Mouse (Mus musculus) neural tube, embryonic 15.5 days (tissue): ENCODE measurements around the gene 4930544D05Rik. TPM values are rescaled to one million over a fixed set of nuclear protein-coding genes. Genes with fewer than 3 reads are reported as not detected.

Experiments
- ATAC-seq: fragments of 200-750 bp; cut with Nextera tagmentation; 2 replicates; pipeline ENCODE4 v1.8.0; 2017; ENCODE audit warnings: mild to moderate bottlenecking, moderate TSS enrichment, moderate library complexity; ENCODE audit not compliant: low FRiP score
- H3K27ac ChIP-seq: fragments of 300-500 bp; sonication (generic); replicated peaks from 2 replicates; pipeline ENCODE4 v1.5.1; 2015; ENCODE audit warnings: mild to moderate bottlenecking, inconsistent platforms
- H3K27me3 ChIP-seq: fragments of 300-500 bp; sonication (generic); replicated peaks from 2 replicates; pipeline ENCODE4 v1.6.1; 2015; ENCODE audit warnings: inconsistent platforms
- H3K36me3 ChIP-seq: fragments of 300-500 bp; sonication (generic); 2 replicates; pipeline ENCODE4 v1.6.1; 2015; ENCODE audit warnings: inconsistent platforms
- H3K4me1 ChIP-seq: fragments of 300-500 bp; sonication (generic); 2 replicates; pipeline ENCODE4 v1.6.1; 2015; ENCODE audit warnings: inconsistent platforms
- H3K4me2 ChIP-seq: fragments of 300-500 bp; sonication (generic); 2 replicates; pipeline ENCODE4 v1.6.1; 2015; ENCODE audit warnings: inconsistent platforms, mild to moderate bottlenecking, moderate library complexity
- H3K4me3 ChIP-seq: fragments of 300-500 bp; sonication (generic); replicated peaks from 2 replicates; pipeline ENCODE4 v1.5.1; 2015; ENCODE audit warnings: mild to moderate bottlenecking, inconsistent platforms
- H3K9ac ChIP-seq: fragments of 300-500 bp; sonication (generic); replicated peaks from 2 replicates; pipeline ENCODE4 v1.6.1; 2015; ENCODE audit warnings: mild to moderate bottlenecking, inconsistent platforms
- H3K9me3 ChIP-seq: fragments of 300-500 bp; sonication (generic); replicated peaks from 2 replicates; pipeline ENCODE4 v1.6.1; 2016; ENCODE audit warnings: inconsistent platforms
- WGBS: fragments of 180-500 bp; shearing (Covaris S2); methylation state at CpG from one replicate; pipeline ENCODE4 v1.1.7; 2015; ENCODE audit warnings: mixed read lengths; 5-methylcytosine and 5-hydroxymethylcytosine counted together
- polyA plus RNA-seq: library from polyadenylated mRNA; unstranded; fragments of >200 nt; fragmentation: Nextera tagmentation; extraction: Ambion mirVana; gene quantifications from 2 replicates; pipeline ENCODE4 v1.2.1, GENCODE M21; 2015

Gene 4930544D05Rik
- polyA plus RNA-seq, 1 experiment from 2014 or later = not detected

DNA sequence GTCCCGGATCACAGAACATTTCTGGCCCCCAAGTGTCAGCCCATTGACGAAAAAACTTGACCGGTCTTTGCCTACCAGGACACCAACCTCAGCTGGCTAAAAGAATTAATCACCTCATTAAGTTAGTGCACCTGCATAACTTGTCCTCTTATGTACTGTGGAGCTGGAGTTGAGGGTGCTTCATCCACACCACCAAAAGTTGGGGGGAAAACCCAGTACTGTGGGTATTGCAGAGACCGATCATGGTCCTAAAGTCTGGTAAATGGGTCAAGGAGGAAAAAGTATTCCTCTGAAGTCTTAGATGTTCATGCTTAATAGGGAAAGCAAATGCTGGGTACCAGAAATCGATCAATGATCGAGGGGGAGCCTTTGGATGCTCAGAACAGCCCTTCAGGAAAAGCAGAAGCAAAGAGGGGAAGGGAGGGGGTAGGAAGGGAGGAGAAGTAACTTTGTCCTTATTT is 37.3 kb downstream of the 4930544D05Rik start:
- no peak for ATAC-seq
- Histone ChIP-seq H3K9ac (peak overlapping the region; percentile 86), H3K27me3 (no peaks in the 10 kb centered on the region), H3K4me1 (peaks cover 74% of the 10 kb centered on the region), H3K36me3 (peaks cover 35% of the 10 kb centered on the region), H3K27ac (peak overlapping the region; percentile 95), H3K4me2 (peak overlapping the region; percentile 91), H3K4me3 (peak overlapping the region; percentile 69), H3K9me3 (no peaks in the 10 kb centered on the region)
- WGBS = 64% methylated on average over 6 of the region's 6 CpGs

DNA sequence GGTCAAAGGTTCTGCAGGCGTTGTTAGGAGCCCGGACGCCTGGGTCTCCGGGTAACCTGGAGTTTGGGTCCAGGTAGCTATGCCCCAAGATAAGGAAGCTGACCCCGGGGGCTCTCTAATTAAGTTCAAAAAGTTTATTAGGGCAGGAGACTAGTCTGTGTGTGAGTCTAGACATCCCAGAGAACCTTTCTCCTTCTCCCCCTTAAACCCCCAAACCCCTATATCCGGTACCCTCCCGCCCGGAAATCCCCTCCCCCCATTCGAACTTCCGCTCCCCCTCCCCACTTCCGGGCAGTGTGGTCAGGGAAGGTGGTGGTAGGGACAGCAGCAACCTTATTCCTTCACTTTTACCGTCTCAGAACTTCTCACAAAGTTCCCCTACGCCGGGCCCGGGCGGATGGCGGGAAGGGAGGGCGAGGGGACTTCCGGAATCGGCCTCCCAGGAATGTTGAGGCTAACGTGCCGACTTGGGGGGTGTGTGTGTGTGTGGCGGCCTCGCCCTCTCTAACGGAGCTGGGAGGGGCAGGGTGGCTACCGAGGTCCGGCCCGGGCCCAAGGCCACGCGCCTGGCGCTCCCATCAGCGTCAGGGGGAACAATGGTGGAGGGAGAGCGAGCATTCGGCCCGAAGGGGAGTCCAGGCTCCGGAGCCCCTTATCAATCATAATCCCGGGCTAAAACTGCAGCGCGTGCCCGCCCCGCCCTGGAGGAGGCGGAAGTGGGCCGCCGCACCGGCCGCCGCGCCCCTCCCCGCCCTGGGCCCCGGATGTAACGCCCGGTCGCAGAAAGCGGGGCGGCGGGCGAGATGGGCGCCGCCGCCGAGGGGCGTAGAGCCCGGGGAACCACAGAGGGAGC is 37.9 kb downstream of the 4930544D05Rik start:
- 1% methylated on average over 56 of the region's 63 CpGs for WGBS
- peak overlapping the region; percentile 95 for H3K27ac ChIP-seq
- H3K4me3 ChIP-seq = peak overlapping the region; percentile 69
- H3K27me3 ChIP-seq = no peaks in the 10 kb centered on the region
- peaks cover 68% of the 10 kb centered on the region for H3K4me1 ChIP-seq
- ATAC-seq = peak; percentile 67
- H3K36me3 ChIP-seq = peaks cover 35% of the 10 kb centered on the region
- H3K9ac ChIP-seq = peak overlapping the region; percentile 86
- no peaks in the 10 kb centered on the region for H3K9me3 ChIP-seq
- H3K4me2 ChIP-seq = peak overlapping the region; percentile 91

DNA sequence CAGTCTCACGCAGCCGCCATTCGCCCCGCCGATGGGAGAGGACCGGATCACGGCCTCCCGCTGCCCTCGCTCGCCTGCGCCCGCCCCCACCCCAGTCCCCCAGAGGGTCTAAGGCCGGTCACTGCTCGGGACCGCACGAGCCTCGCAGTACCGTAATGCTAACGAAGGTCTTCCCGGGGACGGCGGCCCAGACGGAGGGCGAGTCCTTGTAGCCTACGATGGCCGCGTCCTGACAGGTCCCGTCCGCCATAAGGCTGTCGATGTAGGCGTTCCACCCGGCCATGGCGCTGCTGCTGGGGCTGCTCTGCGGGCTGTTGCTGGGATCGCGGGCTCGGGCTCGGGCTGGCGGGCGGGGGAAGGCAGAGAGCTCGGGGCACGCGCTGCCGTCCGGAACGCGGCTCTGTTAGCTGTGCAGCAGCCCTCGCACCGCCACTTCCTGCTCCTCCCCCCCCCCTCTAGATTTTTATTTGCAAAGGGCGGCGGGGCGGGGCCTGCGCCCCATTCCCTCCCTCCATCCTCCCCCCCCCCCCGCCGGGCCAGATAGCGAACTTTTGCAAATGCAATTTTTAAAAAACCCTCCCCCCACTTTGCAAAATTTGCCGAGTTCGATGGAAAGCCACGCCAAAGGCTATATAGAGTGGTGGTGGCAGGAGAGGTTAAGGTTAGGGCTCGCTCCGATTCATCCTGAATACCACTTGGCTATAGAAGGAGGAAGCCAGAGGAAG is 38.7 kb downstream of the 4930544D05Rik start, which contains the start of gene Pfn1:
TSS of gene Pfn1 (minus strand) at position 447 of the 725 bp plus-strand sequence.
- ATAC-seq = peak; percentile 76
- H3K9me3 ChIP-seq = no peaks in the 10 kb centered on the region
- H3K4me2 ChIP-seq = peak within 1 kb of the TSS; percentile 91
- H3K4me3 ChIP-seq = peak within 1 kb of the TSS; percentile 69
- under 1% methylated on average over 48 of the region's 61 CpGs for WGBS
- peaks cover 60% of the 10 kb centered on the region for H3K4me1 ChIP-seq
- H3K27me3 ChIP-seq = no peaks in the 10 kb centered on the region
- H3K27ac ChIP-seq = peak within 1 kb of the TSS; percentile 95
- H3K9ac ChIP-seq = peak within 1 kb of the TSS; percentile 86
- H3K36me3 ChIP-seq = peaks cover 27% of the 10 kb centered on the region

DNA sequence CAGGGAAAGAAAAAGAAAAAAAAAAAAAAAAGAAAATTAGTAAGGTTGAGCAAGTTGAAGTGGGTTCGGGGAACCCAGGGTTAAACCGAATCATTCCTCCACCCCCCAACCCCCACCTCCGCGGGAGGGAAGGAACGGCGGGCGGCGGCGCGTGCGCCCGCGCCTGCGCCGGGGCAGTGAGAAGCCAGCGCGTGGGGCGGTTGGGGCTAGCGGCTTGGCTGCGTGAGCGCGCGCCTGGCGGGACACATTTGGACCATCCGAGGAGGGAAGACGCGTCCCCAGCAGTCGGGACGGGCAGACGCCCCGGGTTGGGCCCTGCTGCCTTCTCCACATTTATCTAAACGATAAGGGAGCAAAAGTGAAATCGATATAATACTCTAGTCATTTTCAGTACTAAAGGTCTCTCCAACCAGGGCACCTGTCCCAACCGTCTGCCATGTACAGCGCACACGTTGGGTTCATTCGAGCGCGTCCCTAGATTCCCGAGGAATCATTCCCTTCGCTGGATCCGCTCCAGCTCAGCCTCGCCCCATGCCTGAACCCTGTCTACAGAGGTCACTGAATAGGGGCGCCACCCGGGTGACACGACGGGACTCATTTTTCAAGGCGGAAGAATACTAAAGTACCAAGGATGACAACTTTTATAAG is 39.4 kb downstream of the 4930544D05Rik start:
- H3K4me3 ChIP-seq = peak overlapping the region; percentile 69
- peak; percentile 65 for ATAC-seq
- under 1% methylated on average over 48 of the region's 48 CpGs for WGBS
- H3K4me1 ChIP-seq = peaks cover 54% of the 10 kb centered on the region
- H3K36me3 ChIP-seq = peaks cover 20% of the 10 kb centered on the region
- peak overlapping the region; percentile 95 for H3K27ac ChIP-seq
- H3K27me3 ChIP-seq = no peaks in the 10 kb centered on the region
- no peaks in the 10 kb centered on the region for H3K9me3 ChIP-seq
- peak overlapping the region; percentile 91 for H3K4me2 ChIP-seq
- H3K9ac ChIP-seq = peak overlapping the region; percentile 86

DNA sequence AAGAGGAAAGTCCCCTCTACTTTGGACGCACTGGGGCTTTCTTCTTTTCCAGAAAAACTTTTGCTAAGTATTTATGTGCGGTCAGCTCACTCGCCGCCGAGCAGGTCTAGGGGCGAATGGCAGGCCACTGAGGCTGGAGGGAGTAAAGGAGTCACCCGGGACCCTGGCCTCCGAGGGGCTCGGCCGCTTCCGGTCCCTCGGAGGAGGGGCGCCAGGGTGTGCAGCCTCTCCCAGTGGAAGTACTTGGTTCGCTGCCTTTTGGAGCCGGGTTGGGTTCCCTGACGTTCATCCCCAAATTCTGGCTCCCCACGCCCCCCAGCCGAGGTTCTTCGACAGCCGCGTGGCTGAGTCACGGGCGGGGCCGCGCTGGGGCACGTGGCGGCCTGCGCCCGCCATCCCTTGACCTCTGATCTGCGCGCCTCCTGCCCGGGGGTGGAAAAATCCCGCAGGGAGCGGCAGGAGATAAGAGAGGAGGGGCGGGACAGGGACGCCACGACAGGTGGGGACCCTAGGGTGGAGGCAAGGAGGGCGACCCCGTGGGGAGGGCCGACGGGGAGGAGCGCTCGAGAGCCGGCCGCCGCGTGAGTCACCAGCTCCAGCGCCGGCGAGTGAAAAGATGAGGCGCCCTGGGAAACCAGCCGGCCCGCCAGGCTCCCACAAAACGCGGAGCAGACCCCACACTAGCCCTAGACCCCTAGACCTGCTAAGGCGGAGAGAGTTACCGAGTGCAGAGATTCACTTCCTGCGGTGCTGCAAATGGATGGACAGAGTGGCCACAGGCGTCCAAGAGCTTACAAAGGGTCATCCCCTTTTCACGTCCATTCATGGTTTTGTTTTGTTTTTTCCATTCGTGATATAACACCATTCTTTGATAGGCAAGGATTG is 40.2 kb downstream of the 4930544D05Rik start:
- ATAC-seq = no peak
- peaks cover 49% of the 10 kb centered on the region for H3K4me1 ChIP-seq
- WGBS = under 1% methylated on average over 61 of the region's 61 CpGs

DNA sequence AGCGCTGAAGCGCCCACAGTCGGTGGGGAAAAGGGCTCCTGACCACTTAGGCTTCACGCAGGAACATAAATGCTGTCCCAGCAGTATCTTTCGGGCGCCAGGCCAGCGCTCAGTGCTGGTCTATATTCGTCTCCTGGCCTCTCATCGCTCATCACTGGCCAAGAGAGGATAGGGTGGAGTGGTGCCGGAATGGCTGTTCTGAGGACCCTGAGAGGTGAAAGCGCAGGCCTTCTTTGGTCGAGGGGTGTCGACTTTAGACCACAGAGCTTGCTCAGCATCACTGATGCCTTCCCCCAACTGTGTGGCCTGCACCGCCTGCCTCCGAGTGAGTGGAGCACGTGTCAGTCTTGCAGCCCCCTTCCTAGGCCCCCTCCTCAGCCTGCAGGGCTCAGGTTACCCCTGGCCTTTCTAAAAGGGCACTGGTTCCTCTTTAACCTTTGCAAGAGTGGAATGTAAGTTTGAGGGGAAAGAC is 40.8 kb downstream of the 4930544D05Rik start:
- H3K27ac ChIP-seq = peak overlapping the region; percentile 95
- H3K36me3 ChIP-seq = peaks cover 5% of the 10 kb centered on the region
- peak overlapping the region; percentile 69 for H3K4me3 ChIP-seq
- no peak for ATAC-seq
- H3K27me3 ChIP-seq = no peaks in the 10 kb centered on the region
- WGBS = 6% methylated on average over 16 of the region's 16 CpGs
- H3K4me1 ChIP-seq = peaks cover 42% of the 10 kb centered on the region
- H3K4me2 ChIP-seq = peak overlapping the region; percentile 91
- H3K9me3 ChIP-seq = no peaks in the 10 kb centered on the region
- peak overlapping the region; percentile 86 for H3K9ac ChIP-seq

More for the DNA sequence above, 40.2 kb downstream of the 4930544D05Rik start:
- Histone ChIP-seq H3K27ac (peak overlapping the region; percentile 95), H3K36me3 (peaks cover 12% of the 10 kb centered on the region), H3K4me2 (peak overlapping the region; percentile 91), H3K9ac (peak overlapping the region; percentile 86), H3K27me3 (no peaks in the 10 kb centered on the region), H3K4me3 (peak overlapping the region; percentile 69), H3K9me3 (no peaks in the 10 kb centered on the region)

DNA sequence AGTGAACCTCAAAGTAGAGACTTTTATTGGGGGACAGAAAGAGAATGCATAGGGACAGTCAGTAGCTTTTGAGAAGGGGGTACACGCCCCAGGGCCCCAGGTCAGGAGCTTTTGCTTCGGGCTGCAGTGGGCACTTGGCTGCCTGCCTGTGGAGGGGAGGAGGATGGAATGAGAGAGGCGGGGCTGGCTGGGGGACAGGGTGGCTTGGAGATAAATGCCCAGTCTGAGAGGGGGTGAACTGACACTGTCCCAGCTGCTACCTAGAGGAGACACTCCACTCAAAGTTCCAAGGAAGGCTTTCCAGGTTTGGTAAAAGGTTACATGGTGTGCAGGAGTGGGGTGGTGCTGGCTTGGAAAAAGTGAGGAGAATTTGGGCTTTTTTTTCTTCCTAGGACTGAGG is 41.3 kb downstream of the 4930544D05Rik start, which contains the start of gene Eno3:
TSS of gene Eno3 (plus strand) at position 239 of the 400 bp plus-strand sequence.
- H3K4me3 ChIP-seq = peak within 1 kb of the TSS; percentile 69
- no peaks in the 10 kb centered on the region for H3K27me3 ChIP-seq
- H3K36me3 ChIP-seq = peaks cover 2% of the 10 kb centered on the region; the same call in 1 of the 2 replicates
- peak within 1 kb of the TSS; percentile 91 for H3K4me2 ChIP-seq
- 12% methylated on average over 3 of the region's 3 CpGs for WGBS
- peak within 1 kb of the TSS; percentile 95 for H3K27ac ChIP-seq
- H3K9ac ChIP-seq = peak within 1 kb of the TSS; percentile 86
- H3K9me3 ChIP-seq = no peaks in the 10 kb centered on the region
- ATAC-seq = no peak
- H3K4me1 ChIP-seq = peaks cover 38% of the 10 kb centered on the region

DNA sequence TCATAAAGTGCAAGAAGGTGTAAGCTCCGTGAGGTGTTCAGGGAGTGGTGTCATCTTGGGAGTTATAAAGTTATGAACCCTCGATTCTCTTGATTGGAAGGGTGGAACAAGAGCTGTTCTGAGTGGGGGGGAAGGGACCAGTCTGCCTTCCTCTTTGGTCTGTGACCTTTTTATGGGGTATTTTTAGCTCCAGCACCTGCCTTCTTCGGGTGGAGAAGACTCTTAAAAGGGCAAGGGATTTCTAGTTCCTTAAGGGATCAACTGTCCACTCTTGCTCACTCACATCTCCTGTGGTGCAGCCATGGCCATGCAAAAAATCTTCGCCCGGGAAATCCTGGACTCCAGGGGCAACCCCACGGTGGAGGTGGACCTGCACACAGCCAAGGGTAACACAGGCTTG is 41.9 kb downstream of the 4930544D05Rik start:
- WGBS = 58% methylated on average over 6 of the region's 6 CpGs
- Histone ChIP-seq H3K36me3 (peaks cover 6% of the 10 kb centered on the region), H3K4me2 (no peak overlapping the region), H3K4me3 (no peak overlapping the region), H3K4me1 (peaks cover 32% of the 10 kb centered on the region), H3K27ac (no peak overlapping the region), H3K9me3 (no peaks in the 10 kb centered on the region), H3K27me3 (no peaks in the 10 kb centered on the region), H3K9ac (no peak overlapping the region)
- no peak for ATAC-seq

DNA sequence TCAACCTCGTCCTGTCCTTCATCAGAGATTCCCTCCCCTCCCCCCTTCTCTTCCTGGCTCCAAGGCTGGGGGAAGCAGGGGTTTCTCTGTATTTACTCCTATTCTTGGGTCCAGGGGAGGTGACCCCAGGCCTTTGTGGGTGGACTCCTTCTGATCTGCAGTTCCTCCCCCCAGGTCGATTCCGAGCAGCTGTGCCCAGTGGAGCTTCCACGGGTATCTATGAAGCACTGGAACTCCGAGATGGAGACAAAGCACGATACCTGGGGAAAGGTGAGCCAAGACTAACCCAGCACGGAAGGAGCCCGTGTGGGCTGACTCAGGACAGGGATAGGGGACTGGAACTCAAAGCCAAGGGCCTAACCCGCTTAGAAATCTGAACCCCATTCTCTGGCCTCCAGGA is 42.3 kb downstream of the 4930544D05Rik start:
- 72% methylated on average over 9 of the region's 9 CpGs for WGBS
- H3K27ac ChIP-seq = no peak overlapping the region
- H3K4me3 ChIP-seq = no peak overlapping the region
- no peaks in the 10 kb centered on the region for H3K9me3 ChIP-seq
- H3K36me3 ChIP-seq = peaks cover 10% of the 10 kb centered on the region
- no peak for ATAC-seq
- peaks cover 27% of the 10 kb centered on the region for H3K4me1 ChIP-seq
- H3K27me3 ChIP-seq = no peaks in the 10 kb centered on the region
- no peak overlapping the region for H3K4me2 ChIP-seq
- no peak overlapping the region for H3K9ac ChIP-seq

DNA sequence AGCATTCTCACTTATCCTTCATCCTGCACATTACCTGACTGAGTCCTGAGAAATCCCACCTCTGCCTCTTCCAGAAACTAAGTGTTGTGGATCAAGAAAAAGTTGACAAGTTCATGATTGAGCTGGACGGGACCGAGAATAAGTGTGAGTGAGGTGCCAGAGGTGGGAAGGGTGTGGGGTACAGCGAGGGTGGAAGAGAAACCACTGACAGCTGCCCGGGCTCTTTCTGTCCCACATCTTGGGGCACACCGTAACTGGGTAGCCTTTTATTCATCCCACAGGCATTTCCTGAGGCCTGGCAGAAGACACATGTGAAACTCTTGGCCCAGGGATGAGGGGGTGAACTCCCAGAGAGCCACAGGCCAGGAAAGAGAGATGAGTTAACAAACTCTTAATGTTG is 42.9 kb downstream of the 4930544D05Rik start:
- no peak for ATAC-seq
- no peak overlapping the region for H3K4me2 ChIP-seq
- H3K9ac ChIP-seq = no peak overlapping the region
- no peak overlapping the region for H3K4me3 ChIP-seq
- H3K36me3 ChIP-seq = peaks cover 15% of the 10 kb centered on the region
- H3K27ac ChIP-seq = no peak overlapping the region
- H3K27me3 ChIP-seq = no peaks in the 10 kb centered on the region
- no peaks in the 10 kb centered on the region for H3K9me3 ChIP-seq
- H3K4me1 ChIP-seq = peaks cover 22% of the 10 kb centered on the region
- WGBS = 87% methylated on average over 5 of the region's 5 CpGs
